Mouse (Mus musculus): ENCODE measurements around the gene Pih1d1. TPM values are rescaled to one million over a fixed set of nuclear protein-coding genes. Genes with fewer than 3 reads are reported as not detected.

The Pih1d1 gene
- total and polyA plus RNA-seq, 2 experiments from 2014 or later = 80.4 to 112 TPM

DNA sequence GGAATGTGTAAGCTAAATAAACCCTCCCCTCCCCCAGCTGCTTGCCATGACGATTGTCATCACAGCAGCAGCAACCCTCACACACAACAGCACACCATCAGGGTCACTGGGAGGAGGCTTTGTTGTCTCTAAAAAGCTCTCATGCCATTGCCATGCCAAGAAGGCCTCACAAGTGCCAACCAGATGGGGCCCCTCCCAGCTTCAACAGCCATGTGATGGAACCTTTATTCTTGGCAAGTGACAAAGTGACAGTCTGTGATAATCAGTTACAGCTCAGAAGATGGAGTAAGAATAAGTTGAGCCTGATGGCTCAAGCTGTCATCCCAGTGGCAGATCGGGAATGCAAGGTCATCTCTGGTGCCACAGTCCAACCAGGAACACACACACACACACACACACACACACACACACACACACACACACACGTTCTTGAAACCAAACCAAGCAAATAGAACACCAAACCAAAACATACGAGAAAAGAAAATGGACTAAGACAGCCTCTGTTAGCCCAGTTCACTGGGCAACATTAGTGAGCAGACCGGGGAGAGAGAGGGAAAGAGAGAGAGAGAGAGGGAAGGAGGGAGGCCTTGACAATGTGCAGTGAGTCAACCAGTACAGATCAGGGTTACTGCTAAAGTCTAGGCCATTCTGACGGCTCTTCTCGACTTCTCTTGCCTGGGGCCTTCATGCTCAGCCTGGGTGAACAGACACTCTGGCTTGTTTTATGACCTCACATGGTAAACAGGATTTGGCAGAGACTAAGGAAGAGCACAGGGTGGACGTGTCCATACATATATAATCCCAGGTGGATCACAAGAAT is 14.0 kb upstream of the Pih1d1 start:
- no peaks in the 10 kb centered on the region for H3K9me3 ChIP-seq (ENCODE audit: low read length)
- no peak for TF ChIP-seq CTCF (IDR thresholded peaks at IDR 0.05; ENCODE audit: low read depth)
- H3K27me3 ChIP-seq (ENCODE audit: insufficient read depth, low read length) = 0 out of 2 replicates have a peak, but pooled peaks cover 3% of the 10 kb centered on the region
- H3K4me3 ChIP-seq (ENCODE audit: low read depth, low read length) = no peak overlapping the region
- no peak overlapping the region for H3K4me2 ChIP-seq (ENCODE audit: low read depth)
- 0 out of 2 replicates have a peak, but pooled peaks cover 5% of the 10 kb centered on the region for H3K36me3 ChIP-seq (ENCODE audit: insufficient read depth)
- WGBS = 75% methylated on average over 8 of the region's 8 CpGs
- ATAC-seq (no peak), DNase-seq (no peak)
- H3K27ac ChIP-seq (ENCODE audit: low read depth, low read length) = no peak overlapping the region
- H3K9ac ChIP-seq = no peak overlapping the region
- H3K4me1 ChIP-seq (ENCODE audit: insufficient read depth) = no peaks in the 10 kb centered on the region

GRCm38 (mm10) chr7:45141319-45141718 is 12.8 kb upstream of the Pih1d1 start:
- no peak overlapping the region for H3K4me3 ChIP-seq (ENCODE audit: low read depth, low read length)
- H3K36me3 ChIP-seq (ENCODE audit: insufficient read depth) = 0 out of 2 replicates have a peak, but pooled peaks cover 5% of the 10 kb centered on the region
- no peak for DNase-seq
- H3K27me3 ChIP-seq (ENCODE audit: insufficient read depth, low read length) = 0 out of 2 replicates have a peak, but pooled peaks cover 3% of the 10 kb centered on the region
- no peak for TF ChIP-seq CTCF (IDR thresholded peaks at IDR 0.05; ENCODE audit: low read depth)
- H3K27ac ChIP-seq (ENCODE audit: low read depth, low read length) = no peak overlapping the region
- no peaks in the 10 kb centered on the region for H3K4me1 ChIP-seq (ENCODE audit: insufficient read depth)
- no peaks in the 10 kb centered on the region for H3K9me3 ChIP-seq (ENCODE audit: low read length)
- no peak for ATAC-seq
- no peak overlapping the region for H3K9ac ChIP-seq
- no peak overlapping the region for H3K4me2 ChIP-seq (ENCODE audit: low read depth)
- WGBS = 80% methylated on average over 3 of the region's 3 CpGs

DNA sequence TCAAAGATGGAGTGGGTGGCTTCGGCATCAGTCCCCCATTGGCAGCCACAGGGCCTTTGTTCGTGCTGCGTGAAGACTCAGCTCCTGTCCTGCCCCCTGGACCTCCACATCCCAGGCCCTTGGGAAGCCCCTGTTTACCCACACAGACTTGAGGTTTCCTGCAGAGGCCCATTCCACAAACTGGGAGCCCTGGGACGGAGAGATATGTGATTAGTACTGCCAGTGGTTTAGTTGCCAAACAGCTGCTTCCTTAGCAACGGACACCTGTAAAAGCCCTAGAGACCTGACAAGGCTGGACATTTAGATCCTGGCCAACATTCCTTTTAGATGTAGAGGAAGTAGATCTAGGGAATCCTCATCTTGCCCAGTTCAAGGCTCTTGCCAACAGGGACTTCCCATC is 12.2 kb upstream of the Pih1d1 start:
- Histone ChIP-seq H3K27ac (ENCODE audit: low read depth, low read length) (no peak overlapping the region), H3K36me3 (ENCODE audit: insufficient read depth) (0 out of 2 replicates have a peak, but pooled peaks cover 5% of the 10 kb centered on the region), H3K4me3 (ENCODE audit: low read depth, low read length) (no peak overlapping the region), H3K4me2 (ENCODE audit: low read depth) (no peak overlapping the region), H3K4me1 (ENCODE audit: insufficient read depth) (no peaks in the 10 kb centered on the region), H3K27me3 (ENCODE audit: insufficient read depth, low read length) (0 out of 2 replicates have a peak, but pooled peaks cover 3% of the 10 kb centered on the region), H3K9me3 (ENCODE audit: low read length) (no peaks in the 10 kb centered on the region), H3K9ac (no peak overlapping the region)
- WGBS = 91% methylated on average over 5 of the region's 5 CpGs
- TF ChIP-seq CTCF (IDR thresholded peaks at IDR 0.05; ENCODE audit: low read depth) = no peak
- no peak for DNase-seq
- ATAC-seq = no peak

- Histone ChIP-seq H3K9ac (no peak overlapping the region), H3K36me3 (ENCODE audit: insufficient read depth) (0 out of 2 replicates have a peak, but pooled peaks cover 5% of the 10 kb centered on the region), H3K9me3 (ENCODE audit: low read length) (no peaks in the 10 kb centered on the region), H3K4me1 (ENCODE audit: insufficient read depth) (no peaks in the 10 kb centered on the region), H3K27me3 (ENCODE audit: insufficient read depth, low read length) (no peaks in the 10 kb centered on the region), H3K4me3 (ENCODE audit: low read depth, low read length) (no peak overlapping the region), H3K4me2 (ENCODE audit: low read depth) (no peak overlapping the region), H3K27ac (ENCODE audit: low read depth, low read length) (no peak overlapping the region)
- ATAC-seq (no peak), DNase-seq (no peak)
- 91% methylated on average over 13 of the region's 13 CpGs for WGBS
- TF ChIP-seq CTCF (IDR thresholded peaks at IDR 0.05; ENCODE audit: low read depth) = no peak
These were observed 9.5 kb upstream of the Pih1d1 start for GRCm38 (mm10) chr7:45144368-45145174.

DNA sequence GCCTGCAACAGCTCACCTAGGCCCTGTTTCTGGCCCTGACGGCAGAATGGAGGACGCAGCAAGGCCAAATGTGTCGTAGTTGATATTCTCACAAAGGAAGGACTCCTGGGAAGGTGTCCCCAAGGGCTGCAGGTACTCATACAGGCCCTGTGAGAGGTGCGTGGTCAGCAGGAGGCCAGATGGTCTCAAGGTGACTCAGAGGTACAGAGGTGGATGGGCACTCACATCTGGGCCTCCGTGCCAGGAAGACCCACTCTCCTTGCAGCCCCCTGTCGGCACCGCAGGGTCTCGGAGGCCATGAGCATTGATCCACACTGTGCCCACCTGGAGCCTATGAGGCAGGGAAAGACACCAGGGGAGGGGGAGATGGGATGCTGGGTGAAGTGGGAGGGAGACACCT is 8.6 kb upstream of the Pih1d1 start:
- no peak overlapping the region for H3K9ac ChIP-seq
- no peaks in the 10 kb centered on the region for H3K27me3 ChIP-seq (ENCODE audit: insufficient read depth, low read length)
- 91% methylated on average over 8 of the region's 8 CpGs for WGBS
- no peak for ATAC-seq
- no peak overlapping the region for H3K4me3 ChIP-seq (ENCODE audit: low read depth, low read length)
- 0 out of 2 replicates have a peak, but pooled peaks cover 5% of the 10 kb centered on the region for H3K36me3 ChIP-seq (ENCODE audit: insufficient read depth)
- DNase-seq = no peak
- TF ChIP-seq CTCF (IDR thresholded peaks at IDR 0.05; ENCODE audit: low read depth) = no peak
- no peaks in the 10 kb centered on the region for H3K9me3 ChIP-seq (ENCODE audit: low read length)
- no peak overlapping the region for H3K4me2 ChIP-seq (ENCODE audit: low read depth)
- H3K4me1 ChIP-seq (ENCODE audit: insufficient read depth) = no peaks in the 10 kb centered on the region
- H3K27ac ChIP-seq (ENCODE audit: low read depth, low read length) = no peak overlapping the region

GRCm38 (mm10) chr7:45147267-45147666 is 6.8 kb upstream of the Pih1d1 start:
- 0 out of 2 replicates have a peak, but pooled peaks cover 5% of the 10 kb centered on the region for H3K36me3 ChIP-seq (ENCODE audit: insufficient read depth)
- DNase-seq (no peak), ATAC-seq (no peak)
- TF ChIP-seq CTCF (IDR thresholded peaks at IDR 0.05; ENCODE audit: low read depth) = no peak
- H3K9me3 ChIP-seq (ENCODE audit: low read length) = no peaks in the 10 kb centered on the region
- no peaks in the 10 kb centered on the region for H3K27me3 ChIP-seq (ENCODE audit: insufficient read depth, low read length)
- H3K4me1 ChIP-seq (ENCODE audit: insufficient read depth) = no peaks in the 10 kb centered on the region
- H3K4me3 ChIP-seq (ENCODE audit: low read depth, low read length) = no peak overlapping the region
- no peak overlapping the region for H3K27ac ChIP-seq (ENCODE audit: low read depth, low read length)
- H3K4me2 ChIP-seq (ENCODE audit: low read depth) = no peak overlapping the region
- no peak overlapping the region for H3K9ac ChIP-seq
- 94% methylated on average over 11 of the region's 11 CpGs for WGBS
